Mouse (Mus musculus) erythroblast, embryonic 14.5 days (primary cell): ENCODE data around the gene Sh2d5. TPM values are rescaled to one million over a fixed set of nuclear protein-coding genes. Genes with fewer than 3 reads are reported as not detected.

ENCODE experiments used
- H3K27me3 ChIP-seq: 2 replicates; pipeline ENCODE4 v1.6.1; 2012; ENCODE audit warnings: inconsistent platforms; ENCODE audit not compliant: control insufficient read depth
- H3K36me3 ChIP-seq: 2 replicates; pipeline ENCODE4 v1.6.1; 2012; ENCODE audit warnings: mild to moderate bottlenecking, inconsistent platforms; ENCODE audit not compliant: control insufficient read depth
- H3K4me1 ChIP-seq: 2 replicates; pipeline ENCODE4 v1.6.1; 2012; ENCODE audit warnings: inconsistent platforms; ENCODE audit not compliant: control insufficient read depth
- H3K4me3 ChIP-seq: replicated peaks from 2 replicates; pipeline ENCODE3; 2012; ENCODE audit warnings: moderate library complexity, mild to moderate bottlenecking, inconsistent platforms
- H3K9me3 ChIP-seq: 2 replicates; pipeline ENCODE4 v1.6.1; 2012; ENCODE audit warnings: low read length, inconsistent platforms, mixed read lengths; ENCODE audit not compliant: control insufficient read depth
- GATA1 ChIP-seq: IDR thresholded peaks from 2 replicates; pipeline ENCODE4 v1.6.1; 2012; ENCODE audit warnings: low read length, inconsistent platforms, mixed read lengths
- TAL1 ChIP-seq: IDR thresholded peaks from 3 replicates; pipeline ENCODE4 v1.6.1; 2012; ENCODE audit warnings: low read length, inconsistent platforms, mixed read lengths
- polyA plus RNA-seq: library from polyadenylated mRNA; stranded (reverse); fragments of >175 nt; gene quantifications from 2 replicates; pipeline ENCODE4 v1.2.3, GENCODE M21; 2012

The Sh2d5 gene
- polyA plus RNA-seq, 1 experiment: 0.24 TPM

DNA sequence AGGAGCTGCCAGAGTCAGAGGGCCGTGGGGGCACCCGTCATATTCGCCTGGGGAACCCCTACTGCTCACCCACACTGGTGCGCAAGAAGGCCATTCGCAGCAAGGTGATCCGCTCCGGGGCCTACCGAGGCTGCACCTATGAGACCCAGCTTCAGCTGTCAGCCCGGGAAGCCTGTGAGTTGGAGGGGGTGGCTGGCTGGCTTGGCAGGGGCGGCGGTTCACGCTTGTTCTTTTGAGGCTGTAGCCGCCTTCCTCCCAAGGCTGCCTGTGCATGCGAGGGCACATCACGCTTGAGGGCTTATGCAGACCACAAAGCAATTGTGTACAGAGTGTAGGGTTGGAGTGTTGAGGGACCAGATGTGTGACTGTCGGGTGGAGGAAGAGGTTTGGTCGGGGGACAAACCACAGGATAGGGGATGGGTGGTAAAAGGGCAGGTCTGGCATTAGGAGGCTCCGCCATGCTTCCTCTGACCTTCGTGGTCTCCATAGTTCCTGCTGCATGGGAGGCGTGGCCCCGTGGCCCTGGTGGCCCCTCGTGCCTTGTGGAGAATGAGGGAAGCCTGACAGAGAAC lies 7.0 kb downstream of the Sh2d5 start:
- Histone ChIP-seq H3K9me3 (no peaks in the 10 kb centered on the region), H3K4me3 (no peak overlapping the region), H3K27me3 (peaks cover 62% of the 10 kb centered on the region), H3K36me3 (no peaks in the 10 kb centered on the region), H3K4me1 (peaks cover 6% of the 10 kb centered on the region)
- no peak for TF ChIP-seq TAL1

DNA sequence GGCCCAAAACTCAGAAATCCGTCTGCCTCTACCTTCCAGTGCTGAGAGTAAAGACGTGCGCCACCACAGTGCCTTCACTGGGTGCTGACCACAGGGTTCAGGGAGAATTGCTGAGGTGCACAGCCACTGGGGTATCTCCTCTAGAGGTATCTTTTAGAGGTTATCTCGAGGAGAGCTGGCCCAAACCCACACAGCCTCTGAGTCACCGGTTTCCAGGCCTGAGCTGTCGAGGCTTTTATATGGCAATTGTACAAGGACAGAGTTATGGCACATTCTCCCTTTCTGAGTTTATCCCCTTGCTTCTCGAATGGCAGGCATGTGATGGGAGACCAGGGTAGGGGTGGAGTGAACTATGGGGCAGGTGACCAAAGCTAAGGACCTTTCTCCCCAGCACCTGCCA lies 8.5 kb downstream of the Sh2d5 start:
- H3K4me1 ChIP-seq: peaks cover 15% of the 10 kb centered on the region
- no peak for TF ChIP-seq GATA1
- TF ChIP-seq TAL1: no peak
- H3K9me3 ChIP-seq: no peaks in the 10 kb centered on the region
- no peak overlapping the region for H3K4me3 ChIP-seq
- no peaks in the 10 kb centered on the region for H3K36me3 ChIP-seq
- peaks cover 59% of the 10 kb centered on the region for H3K27me3 ChIP-seq

DNA sequence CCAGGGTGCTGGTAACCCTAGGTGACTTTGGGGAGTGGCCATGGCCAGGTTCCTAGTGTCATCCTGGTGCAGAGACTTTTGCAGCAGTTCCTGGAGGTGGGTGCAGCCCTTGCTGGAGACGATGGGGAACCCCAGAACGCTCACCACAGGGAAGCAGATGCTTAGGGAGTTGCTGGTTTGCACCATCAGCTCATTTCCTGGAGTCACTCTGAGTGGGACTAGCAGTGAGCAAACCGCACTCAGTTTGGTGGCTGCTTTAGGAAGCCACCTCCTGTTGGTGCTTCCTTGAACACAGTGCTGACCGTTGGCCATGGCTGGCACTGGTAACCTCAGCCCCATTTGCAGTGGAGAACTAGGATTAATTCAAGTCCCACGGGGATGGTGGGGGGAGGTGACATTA lies 9.3 kb downstream of the Sh2d5 start:
- no peak overlapping the region for H3K4me3 ChIP-seq
- H3K4me1 ChIP-seq: peaks cover 15% of the 10 kb centered on the region
- TF ChIP-seq TAL1 (no peak), GATA1 (no peak)
- H3K36me3 ChIP-seq: no peaks in the 10 kb centered on the region
- no peaks in the 10 kb centered on the region for H3K9me3 ChIP-seq
- peaks cover 62% of the 10 kb centered on the region for H3K27me3 ChIP-seq

DNA sequence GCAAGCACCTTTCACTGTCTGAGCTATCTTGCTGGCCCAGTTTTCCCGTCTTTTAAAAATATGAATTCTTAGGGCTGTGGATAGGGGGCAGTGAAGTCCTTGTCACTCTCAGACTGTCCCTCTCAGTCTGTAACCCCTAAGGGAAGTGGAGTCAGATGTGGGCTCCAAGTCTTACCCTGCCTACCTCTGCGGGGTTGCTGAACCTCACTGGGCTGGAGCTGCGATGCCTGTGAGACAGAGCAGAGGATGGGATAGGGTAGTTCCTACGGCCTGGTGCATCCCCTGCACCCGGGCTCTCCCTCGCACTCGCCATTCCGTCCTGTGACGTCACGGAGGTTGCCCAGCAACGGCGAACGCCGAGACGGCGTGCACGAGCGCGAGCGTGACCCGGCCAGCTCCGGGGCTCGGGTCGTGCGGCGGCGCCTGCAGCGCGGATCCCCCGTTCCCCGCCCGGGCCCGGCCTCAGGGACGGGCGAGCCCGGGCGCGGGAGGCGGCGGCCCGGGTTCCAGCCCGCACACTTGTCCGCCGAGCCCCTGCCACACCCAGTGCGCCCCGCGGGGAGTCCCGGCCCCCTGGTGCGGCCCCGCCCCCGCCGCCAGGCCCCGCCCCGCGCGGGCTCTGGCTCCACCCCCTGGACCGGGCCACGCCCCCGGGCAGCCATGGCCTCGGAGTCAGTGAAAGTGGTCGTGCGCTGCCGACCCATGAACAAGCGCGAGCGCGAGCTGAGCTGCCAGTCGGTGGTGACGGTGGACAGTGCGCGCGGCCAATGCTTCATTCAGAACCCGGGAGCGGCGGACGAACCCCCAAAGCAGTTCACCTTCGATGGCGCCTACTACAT lies 11.9 kb downstream of the Sh2d5 start:
- Histone ChIP-seq H3K4me3 (peak overlapping the region; percentile 69), H3K36me3 (no peaks in the 10 kb centered on the region), H3K9me3 (peaks cover 2% of the 10 kb centered on the region), H3K4me1 (peaks cover 17% of the 10 kb centered on the region), H3K27me3 (peaks cover 46% of the 10 kb centered on the region)
- TF ChIP-seq TAL1 (no peak), GATA1 (no peak)

DNA sequence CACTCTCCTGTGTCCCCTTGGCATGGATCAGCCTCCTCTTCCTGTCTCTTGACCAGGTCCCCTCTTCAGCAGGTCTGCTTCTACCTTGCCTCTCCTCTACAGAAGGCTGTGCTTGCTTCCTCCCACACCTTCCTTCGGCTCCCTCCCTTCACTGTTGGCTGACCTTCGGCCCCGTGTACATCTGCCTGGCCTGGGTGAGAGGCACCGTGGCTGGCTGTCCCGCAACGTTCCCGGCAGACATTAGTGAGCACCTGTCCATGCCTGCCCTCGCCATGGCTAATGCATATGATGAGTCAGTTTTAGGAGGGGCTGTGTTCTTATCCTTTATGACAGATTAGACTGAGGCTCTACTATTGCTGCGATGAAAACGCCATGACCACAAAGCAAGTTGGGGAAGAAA lies 17.7 kb downstream of the Sh2d5 start:
- TF ChIP-seq TAL1 (no peak), GATA1 (no peak)
- Histone ChIP-seq H3K4me1 (peaks cover 4% of the 10 kb centered on the region), H3K36me3 (no peaks in the 10 kb centered on the region), H3K9me3 (peaks cover 11% of the 10 kb centered on the region), H3K4me3 (no peak overlapping the region), H3K27me3 (peaks cover 14% of the 10 kb centered on the region)

DNA sequence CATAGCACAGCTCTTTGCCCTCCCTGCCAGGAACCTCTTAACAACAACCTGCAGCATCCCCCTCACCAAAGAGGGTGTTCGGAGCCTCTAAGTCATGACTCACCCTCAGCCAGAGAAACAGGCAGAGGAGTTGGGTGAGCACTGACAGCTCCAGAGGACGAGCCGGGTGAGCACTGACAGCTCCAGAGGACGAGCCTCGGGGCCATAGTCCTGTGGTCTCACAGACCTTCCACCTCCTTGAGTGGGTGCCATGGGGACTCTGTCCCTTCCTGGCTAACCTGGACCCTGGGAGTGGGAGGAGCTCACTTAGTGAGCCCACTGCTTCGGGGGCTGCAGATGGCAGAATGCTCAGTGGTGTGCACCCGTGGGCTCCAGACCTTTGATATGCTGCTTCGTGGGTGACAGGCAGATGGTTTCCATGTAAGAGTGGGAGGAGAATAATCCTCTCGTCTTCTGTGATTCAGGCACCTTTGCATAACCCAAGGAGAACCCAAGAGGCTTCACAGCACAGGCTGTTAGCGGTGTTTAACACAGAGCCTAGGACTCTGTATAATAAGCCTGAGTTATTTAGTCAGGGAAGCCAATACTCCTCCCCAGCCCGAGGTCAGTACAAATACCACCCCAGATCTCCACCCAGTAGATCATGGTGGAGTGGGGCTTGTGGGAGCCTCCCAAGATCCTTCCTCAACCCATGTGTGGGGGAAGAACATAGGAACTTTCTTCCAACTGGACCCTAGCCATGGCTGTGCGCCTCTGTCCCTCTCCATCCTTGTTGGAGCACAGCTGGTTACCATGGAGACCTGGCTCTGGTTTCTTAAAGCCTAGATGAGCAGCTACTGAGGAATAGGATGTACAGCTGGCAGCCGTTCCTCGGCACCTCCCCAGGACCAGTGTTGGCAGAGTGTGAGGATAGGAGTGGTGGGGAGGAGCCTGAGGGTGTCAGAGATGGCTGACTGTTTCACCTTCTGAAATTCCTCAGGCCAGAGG lies 22.1 kb downstream of the Sh2d5 start:
- H3K27me3 ChIP-seq: peaks cover 2% of the 10 kb centered on the region

DNA sequence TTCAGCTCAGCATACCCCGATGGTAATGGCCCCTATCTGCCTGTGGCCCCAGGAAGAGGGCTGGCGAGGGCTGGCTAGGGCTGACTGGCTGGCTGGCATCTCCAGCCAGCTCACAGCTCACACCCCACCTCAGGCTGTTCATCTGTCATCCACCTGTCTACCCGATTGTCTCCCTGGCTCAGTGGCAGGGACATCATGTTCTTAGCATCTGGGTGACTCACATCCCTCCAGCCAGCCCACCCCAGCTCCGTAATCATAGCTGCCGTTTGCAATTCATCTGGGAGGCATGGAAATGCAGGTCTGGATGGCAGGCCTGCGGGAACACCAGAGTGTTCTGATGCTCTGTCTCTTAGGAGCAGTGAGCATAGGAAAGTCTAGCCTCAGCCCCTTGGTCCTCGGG lies 28.1 kb downstream of the Sh2d5 start:
- H3K9me3 ChIP-seq: no peaks in the 10 kb centered on the region
- no peaks in the 10 kb centered on the region for H3K36me3 ChIP-seq
- no peaks in the 10 kb centered on the region; the same call in 1 of the 2 replicates for H3K27me3 ChIP-seq
- TF ChIP-seq TAL1 (no peak), GATA1 (no peak)
- no peak overlapping the region for H3K4me3 ChIP-seq
- no peaks in the 10 kb centered on the region; the same call in 1 of the 2 replicates for H3K4me1 ChIP-seq

More for the DNA sequence above, 22.1 kb downstream of the Sh2d5 start:
- no peak for TF ChIP-seq GATA1
- no peak for TF ChIP-seq TAL1
- Histone ChIP-seq H3K4me3 (no peak overlapping the region), H3K36me3 (no peaks in the 10 kb centered on the region), H3K9me3 (peaks cover 6% of the 10 kb centered on the region), H3K4me1 (no peaks in the 10 kb centered on the region; the same call in 1 of the 2 replicates)

DNA sequence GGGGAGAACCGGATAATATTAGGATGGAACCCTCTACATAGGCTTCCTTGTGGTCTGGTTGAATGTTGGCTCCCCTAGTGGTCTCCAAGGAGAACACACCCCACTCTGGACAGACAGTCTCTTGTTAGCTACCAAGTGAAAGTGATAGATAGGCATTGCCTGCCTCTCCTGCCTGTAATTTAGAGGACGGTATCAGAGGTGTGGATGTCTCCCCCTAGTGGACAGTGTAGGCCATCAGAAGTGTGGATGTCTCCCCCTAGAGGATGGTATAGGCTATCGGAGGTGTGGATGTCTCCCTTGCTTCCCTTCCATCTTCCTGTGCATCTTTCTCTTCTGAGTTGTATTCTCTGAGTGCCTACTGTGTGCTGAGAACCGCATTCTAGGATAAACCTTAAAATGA lies 32.6 kb downstream of the Sh2d5 start:
- TF ChIP-seq TAL1 (no peak), GATA1 (no peak)
- H3K4me3 ChIP-seq: no peak overlapping the region
- H3K9me3 ChIP-seq: peaks cover 4% of the 10 kb centered on the region; the same call in 1 of the 2 replicates
- no peaks in the 10 kb centered on the region for H3K27me3 ChIP-seq
- no peaks in the 10 kb centered on the region for H3K36me3 ChIP-seq
- no peaks in the 10 kb centered on the region; the same call in 1 of the 2 replicates for H3K4me1 ChIP-seq
